Mouse (Mus musculus) c-Kit-positive CD71-positive TER-119-negative erythroid progenitor cells, embryonic 14.5 days (primary cell): ENCODE data around the gene Fgfr2.
A peak's percentile ranks its signal among the peaks of the same experiment; 100 is the strongest.

Experiments
- DNase-seq: peaks from one replicate; pipeline ENCODE4 v3.0.0-alpha.2; 2013; ENCODE audit warnings: low read depth

Gene Fgfr2

GRCm38 (mm10) chr7:132494263-132494662 is 628.9 kb downstream of the Fgfr2 start:
- peak; percentile 50 for DNase-seq

GRCm38 (mm10) chr7:132493632-132494031 is 629.5 kb downstream of the Fgfr2 start:
- peak; percentile 70 for DNase-seq

- peak; percentile 20 for DNase-seq
Observed at GRCm38 (mm10) chr7:132491902-132492301, 631.2 kb downstream of the Fgfr2 start.

GRCm38 (mm10) chr7:132487361-132487760 is 635.8 kb downstream of the Fgfr2 start:
- no peak for DNase-seq

GRCm38 (mm10) chr7:132486403-132487178 is 636.6 kb downstream of the Fgfr2 start:
- DNase-seq = no peak

GRCm38 (mm10) chr7:132484424-132484823 is 638.7 kb downstream of the Fgfr2 start:
- no peak for DNase-seq

- no peak for DNase-seq
Observed at GRCm38 (mm10) chr7:132480696-132481306, 642.3 kb downstream of the Fgfr2 start.

- no peak for DNase-seq
Observed at GRCm38 (mm10) chr7:132478295-132478809, 644.8 kb downstream of the Fgfr2 start.

DNA sequence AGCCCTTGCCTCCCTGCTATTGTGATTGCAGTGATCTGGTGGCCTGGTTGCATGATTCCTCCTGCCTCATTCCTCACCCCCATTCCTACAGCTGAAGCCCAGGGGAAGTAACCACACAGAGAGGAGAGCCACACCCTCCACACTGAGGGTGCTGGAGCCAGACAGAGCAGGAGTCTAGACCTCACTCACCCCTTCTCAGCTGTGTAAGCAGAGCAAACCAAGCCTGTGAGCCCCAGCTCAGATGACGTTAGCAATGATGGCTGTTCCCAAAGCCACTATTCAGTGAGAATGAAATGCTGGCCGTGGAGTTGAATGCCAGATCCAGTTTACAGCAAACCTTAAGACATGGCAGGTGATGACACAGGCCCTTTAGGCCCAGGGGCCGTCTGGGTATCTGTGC is 645.4 kb downstream of the Fgfr2 start:
- no peak for DNase-seq

DNA sequence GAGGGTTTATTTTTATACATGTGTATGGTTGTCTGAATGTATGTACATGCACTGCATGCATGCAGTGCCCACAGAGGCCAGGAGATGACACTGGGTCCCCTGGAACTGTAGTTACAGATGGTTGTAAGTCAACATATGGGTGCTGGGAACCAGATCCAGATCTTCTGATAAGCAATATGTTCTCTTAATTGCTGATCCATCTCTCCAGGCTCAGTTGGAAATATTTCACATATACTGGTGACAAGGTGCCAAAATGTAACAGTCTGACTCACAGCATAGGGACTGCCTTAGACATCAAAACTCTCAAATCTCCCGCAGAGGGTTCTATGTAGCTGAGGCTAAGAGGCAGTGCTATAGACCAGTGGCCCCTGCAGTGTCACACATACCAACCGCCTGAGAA is 646.7 kb downstream of the Fgfr2 start:
- DNase-seq = no peak

- DNase-seq = peak; percentile 41
Observed at GRCm38 (mm10) chr7:132475069-132475468, 648.1 kb downstream of the Fgfr2 start.

GRCm38 (mm10) chr7:132471327-132471726 is 651.8 kb downstream of the Fgfr2 start:
- no peak for DNase-seq

GRCm38 (mm10) chr7:132468391-132468790 is 654.8 kb downstream of the Fgfr2 start:
- DNase-seq = no peak

GRCm38 (mm10) chr7:132465897-132466296 is 657.3 kb downstream of the Fgfr2 start:
- DNase-seq = no peak

GRCm38 (mm10) chr7:132464894-132465293 is 658.3 kb downstream of the Fgfr2 start:
- DNase-seq = no peak

GRCm38 (mm10) chr7:132458493-132458892 is 664.7 kb downstream of the Fgfr2 start:
- no peak for DNase-seq

DNA sequence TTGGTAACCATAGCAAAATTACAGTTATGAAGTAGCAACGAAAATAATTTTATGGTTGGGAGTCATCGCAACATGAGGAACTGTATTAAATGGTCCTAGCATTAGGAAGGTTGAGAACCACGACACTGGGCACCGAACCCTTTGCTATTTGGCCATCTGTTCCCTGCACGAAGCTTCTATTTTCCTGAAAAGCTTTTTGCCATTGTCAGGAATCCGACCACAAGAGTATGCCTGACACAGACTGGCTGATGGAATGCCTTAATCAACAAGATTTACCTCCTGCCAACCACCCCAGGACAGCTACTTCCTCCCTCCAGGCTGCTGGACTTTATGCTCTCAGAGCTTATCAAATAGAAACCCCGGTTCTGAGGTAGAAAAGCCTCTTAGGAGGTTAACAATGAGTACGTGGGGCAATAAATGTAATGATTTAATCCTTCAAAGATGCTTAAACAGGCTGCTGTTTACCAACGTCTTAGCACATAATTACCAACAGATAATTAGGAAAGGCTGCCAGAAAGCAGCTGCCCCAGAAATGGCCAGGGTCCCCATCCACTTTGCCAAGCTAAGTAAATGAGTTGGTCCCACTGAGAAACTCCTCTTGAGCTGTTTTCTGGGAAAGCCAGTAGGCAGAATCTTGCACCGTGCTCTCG is 668.0 kb downstream of the Fgfr2 start:
- no peak for DNase-seq

- DNase-seq = no peak
Observed at GRCm38 (mm10) chr7:132449891-132450735, 673.0 kb downstream of the Fgfr2 start.

DNA sequence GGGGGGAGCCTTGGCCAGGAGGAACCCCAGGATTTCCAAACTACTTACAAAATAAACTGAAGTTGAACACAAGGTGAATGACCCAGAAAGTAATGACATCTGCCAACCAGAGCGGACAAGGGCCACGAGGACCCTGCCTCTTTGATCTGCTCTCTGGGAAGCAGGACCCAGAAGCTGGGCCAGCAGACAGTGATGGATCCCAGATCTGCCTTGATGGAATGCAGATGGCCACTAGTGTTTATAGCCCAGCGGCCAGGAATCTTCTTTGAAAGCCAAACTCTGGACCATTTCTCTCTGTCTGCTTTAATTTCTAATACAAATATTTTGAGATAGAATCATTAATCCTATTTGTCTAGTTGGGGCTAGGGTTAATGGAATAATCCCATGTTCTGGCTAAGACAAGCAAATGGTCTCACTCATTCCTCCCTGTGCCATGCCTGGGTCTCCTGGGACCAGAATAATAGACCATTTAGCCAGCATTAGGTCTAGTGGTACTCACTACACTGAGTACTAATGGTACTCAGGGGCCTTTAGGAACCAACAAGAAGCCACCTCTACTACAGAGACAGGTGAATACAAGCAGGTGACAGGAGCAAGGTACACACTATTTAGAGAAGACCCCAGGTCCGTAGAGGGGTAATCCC is 674.5 kb downstream of the Fgfr2 start:
- DNase-seq = no peak

- DNase-seq = no peak
Observed at GRCm38 (mm10) chr7:132447558-132447957, 675.6 kb downstream of the Fgfr2 start.

DNA sequence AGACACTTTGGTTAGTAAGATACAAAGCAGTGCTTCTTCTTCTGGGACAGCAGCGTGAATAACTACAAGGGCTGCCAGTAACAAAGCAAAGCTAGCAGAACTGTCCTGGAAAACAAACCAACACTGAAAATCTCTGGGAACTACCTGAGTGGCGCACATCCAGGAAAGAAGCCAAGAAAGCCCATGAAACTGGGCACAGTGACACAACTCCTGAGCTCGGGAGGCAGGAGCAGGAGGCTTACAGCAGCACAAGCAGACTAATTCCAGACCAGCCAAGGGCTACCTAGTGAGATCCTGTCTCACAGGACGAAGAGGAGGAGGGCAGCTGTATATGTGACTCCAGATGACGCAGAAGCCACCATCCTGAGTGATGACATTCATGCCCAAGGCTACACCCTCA is 676.3 kb downstream of the Fgfr2 start:
- no peak for DNase-seq
